Mouse (Mus musculus): ENCODE measurements around the gene Ackr2. TPM values are rescaled to one million over a fixed set of nuclear protein-coding genes. Genes with fewer than 3 reads are reported as not detected.

Gene Ackr2
- total RNA-seq, 1 experiment from 2014 or later: not detected

- ATAC-seq (replicated peaks in 1 of 2; ENCODE audit: insufficient read depth in 1 of 2, low FRiP score in 2 of 2, low TSS enrichment in 1 of 2, low read depth in 1 of 2, poor library complexity in 2 of 2, severe bottlenecking in 2 of 2): no peak
Measured at GRCm38 (mm10) chr9:121936952-121937351, 38.8 kb downstream of the Ackr2 start.

GRCm38 (mm10) chr9:121937451-121937864, 39.3 kb downstream of the Ackr2 start:
- peak; percentile 25 to 32; a peak in 1 of 4 replicates for ATAC-seq (replicated peaks in 1 of 2; ENCODE audit: insufficient read depth in 1 of 2, low FRiP score in 2 of 2, low TSS enrichment in 1 of 2, low read depth in 1 of 2, poor library complexity in 2 of 2, severe bottlenecking in 2 of 2)

DNA sequence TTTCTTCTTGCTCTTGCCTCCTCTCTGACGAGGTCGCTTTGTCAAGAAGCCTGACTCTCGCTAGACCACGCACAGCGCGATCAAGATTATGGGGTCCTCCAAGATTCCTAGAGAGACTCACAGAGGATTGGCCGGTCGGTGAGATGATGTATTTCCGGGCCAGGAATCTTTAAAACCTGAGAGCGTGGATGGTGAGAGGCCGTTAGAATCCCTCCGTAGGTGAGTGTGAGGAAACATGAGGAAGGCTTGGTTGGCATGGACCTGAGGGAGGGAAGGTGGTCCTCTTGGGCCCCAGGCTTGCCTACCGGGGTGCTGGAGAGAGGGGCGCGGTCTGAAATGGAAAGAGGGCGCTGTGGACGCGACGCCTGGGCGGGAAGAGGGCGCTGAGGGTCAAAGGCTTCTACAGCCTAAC, 39.8 kb downstream of the Ackr2 start:
- peak; percentile 39 to 58; a peak in 3 of 4 replicates for ATAC-seq (replicated peaks in 1 of 2; ENCODE audit: insufficient read depth in 1 of 2, low FRiP score in 2 of 2, low TSS enrichment in 1 of 2, low read depth in 1 of 2, poor library complexity in 2 of 2, severe bottlenecking in 2 of 2)

DNA sequence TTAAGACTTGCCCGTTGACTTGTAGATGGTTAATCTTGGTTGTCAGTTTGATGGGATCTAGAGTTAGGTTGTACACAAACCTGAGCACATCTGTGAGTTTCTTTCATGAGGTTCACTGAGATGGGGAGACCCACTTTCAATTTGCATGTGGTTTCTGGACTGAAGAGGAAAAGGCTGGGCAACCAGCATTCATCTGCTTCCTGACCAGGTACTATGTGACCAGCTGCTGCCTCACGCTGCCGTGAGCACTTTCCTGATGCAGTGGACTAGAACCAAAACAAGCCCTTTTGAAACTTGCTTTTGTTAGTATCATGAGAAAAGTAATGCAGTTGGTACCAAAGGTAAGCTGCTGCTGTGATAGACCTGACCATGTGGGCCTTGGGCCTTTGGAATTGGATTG, 44.9 kb downstream of the Ackr2 start:
- ATAC-seq (replicated peaks in 1 of 2; ENCODE audit: insufficient read depth in 1 of 2, low FRiP score in 2 of 2, low TSS enrichment in 1 of 2, low read depth in 1 of 2, poor library complexity in 2 of 2, severe bottlenecking in 2 of 2): peak; percentile 53 to 58; a peak in 3 of 4 replicates

DNA sequence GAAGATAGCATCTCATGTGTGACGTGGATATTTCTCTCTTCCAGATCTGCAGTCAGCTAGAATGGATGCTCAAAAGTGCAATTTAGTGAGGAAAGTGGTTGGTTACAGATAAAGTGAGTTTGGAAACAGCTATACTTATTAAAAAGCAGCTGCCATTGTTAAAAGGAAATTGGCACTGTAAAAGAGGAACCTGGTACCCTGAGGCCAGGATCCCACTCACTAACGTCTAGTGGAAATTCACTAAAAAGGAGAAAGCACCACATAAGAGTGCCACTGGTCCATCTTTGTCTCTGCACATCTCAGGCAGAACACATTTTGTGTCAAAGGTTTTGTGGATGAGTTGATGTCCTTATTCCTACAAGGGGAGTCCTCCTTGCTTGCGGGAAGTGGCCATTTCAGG, 45.5 kb downstream of the Ackr2 start:
- peak in 1 of 2 experiments; percentile 59; a peak in 2 of 4 replicates for ATAC-seq (replicated peaks in 1 of 2; ENCODE audit: insufficient read depth in 1 of 2, low FRiP score in 2 of 2, low TSS enrichment in 1 of 2, low read depth in 1 of 2, poor library complexity in 2 of 2, severe bottlenecking in 2 of 2)

- 0 out of 4 replicates have a peak, but pooled peaks of 1 of the 2 experiments have one; percentile 28 for ATAC-seq (replicated peaks in 1 of 2; ENCODE audit: insufficient read depth in 1 of 2, low FRiP score in 2 of 2, low TSS enrichment in 1 of 2, low read depth in 1 of 2, poor library complexity in 2 of 2, severe bottlenecking in 2 of 2)
Measured at GRCm38 (mm10) chr9:121947784-121948183, 49.6 kb downstream of the Ackr2 start.

DNA sequence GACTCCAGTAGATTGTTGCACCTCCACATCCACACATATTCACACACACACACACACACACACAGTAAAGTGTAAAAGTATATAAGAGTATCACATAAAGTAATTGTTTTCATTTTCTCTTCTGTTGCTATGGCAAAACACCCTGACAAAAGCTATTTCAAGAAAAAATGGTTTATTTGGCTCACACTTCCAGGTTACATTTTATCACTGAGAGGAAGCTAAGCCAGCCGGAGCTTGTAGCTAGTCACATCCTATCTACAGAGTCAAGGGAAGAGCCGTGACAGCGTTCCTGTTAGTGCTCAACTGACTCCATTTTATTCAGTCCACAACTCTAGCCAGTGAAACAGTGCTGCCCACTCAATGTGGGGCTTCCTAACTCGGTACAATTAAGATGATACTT, 50.3 kb downstream of the Ackr2 start:
- no peak for ATAC-seq (replicated peaks in 1 of 2; ENCODE audit: insufficient read depth in 1 of 2, low FRiP score in 2 of 2, low TSS enrichment in 1 of 2, low read depth in 1 of 2, poor library complexity in 2 of 2, severe bottlenecking in 2 of 2)

DNA sequence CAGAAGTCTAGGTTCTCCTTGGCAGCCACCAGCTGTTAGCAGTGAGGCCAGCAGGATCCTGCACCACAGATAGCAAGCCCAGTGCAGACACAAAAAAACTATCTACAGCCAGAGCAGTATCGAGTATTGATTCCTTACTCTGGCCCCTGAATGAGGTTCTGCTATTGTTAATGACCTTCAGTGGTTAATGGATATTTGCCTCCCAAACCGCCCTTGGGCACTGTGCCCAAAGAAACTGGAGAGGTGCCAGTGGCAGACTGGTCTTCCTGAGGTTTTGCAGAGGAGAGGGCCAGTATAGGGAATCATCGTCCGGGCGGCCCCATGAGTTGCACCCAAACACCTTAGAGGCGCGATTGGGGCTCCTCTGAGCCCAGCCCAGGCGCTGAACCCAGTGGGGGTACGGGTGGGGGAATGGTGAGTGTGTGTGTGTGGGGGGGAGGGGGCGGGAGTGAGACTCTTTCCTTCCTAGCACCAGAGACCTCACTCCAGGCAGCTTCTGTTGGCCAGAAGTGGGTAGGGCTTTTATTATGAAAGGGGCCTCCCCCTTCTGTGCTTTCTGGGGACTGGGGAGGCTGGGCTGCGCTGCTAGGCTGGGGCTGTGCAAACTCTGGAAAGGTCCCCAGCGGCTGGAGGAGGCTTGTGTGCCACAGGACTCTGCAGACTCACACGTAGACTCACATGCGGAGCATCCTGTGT, 52.4 kb downstream of the Ackr2 start, which contains the start of gene Fam198a:
Fam198a (plus strand) TSS at position 571 of the 696 bp plus-strand sequence.
- ATAC-seq (replicated peaks in 1 of 2; ENCODE audit: insufficient read depth in 1 of 2, low FRiP score in 2 of 2, low TSS enrichment in 1 of 2, low read depth in 1 of 2, poor library complexity in 2 of 2, severe bottlenecking in 2 of 2): peak; percentile 73 to 83

GRCm38 (mm10) chr9:121951114-121951423, 52.9 kb downstream of the Ackr2 start:
- ATAC-seq (replicated peaks in 1 of 2; ENCODE audit: insufficient read depth in 1 of 2, low FRiP score in 2 of 2, low TSS enrichment in 1 of 2, low read depth in 1 of 2, poor library complexity in 2 of 2, severe bottlenecking in 2 of 2): peak in 1 of 2 experiments; percentile 37; a peak in 1 of 4 replicates

- no peak for ATAC-seq (replicated peaks in 1 of 2; ENCODE audit: insufficient read depth in 1 of 2, low FRiP score in 2 of 2, low TSS enrichment in 1 of 2, low read depth in 1 of 2, poor library complexity in 2 of 2, severe bottlenecking in 2 of 2)
Measured at GRCm38 (mm10) chr9:121952596-121952995, 54.4 kb downstream of the Ackr2 start.

GRCm38 (mm10) chr9:121959966-121960635, 61.9 kb downstream of the Ackr2 start:
- ATAC-seq (replicated peaks in 1 of 2; ENCODE audit: insufficient read depth in 1 of 2, low FRiP score in 2 of 2, low TSS enrichment in 1 of 2, low read depth in 1 of 2, poor library complexity in 2 of 2, severe bottlenecking in 2 of 2): no peak

Other genes with a start within 250 kb of the Ackr2 start
- gene Sec22c, start 192.9 kb upstream of the Ackr2 start, total RNA-seq (2017): 4.3 and 4.4 TPM in 2 replicates
- 27.1 and 30.0 TPM in 2 replicates for gene Ss18l2, start 188.0 kb upstream of the Ackr2 start, total RNA-seq (2017)
- 155 and 156 TPM in 2 replicates for gene Nktr, start 179.2 kb upstream of the Ackr2 start, total RNA-seq (2017)
- 2.8 and 3.0 TPM in 2 replicates for gene Zfp651, start 139.0 kb upstream of the Ackr2 start, total RNA-seq (2017)
- gene Klhl40, start 120.7 kb upstream of the Ackr2 start, total RNA-seq (2017): not detected in 2 replicates
- gene Hhatl, start 105.8 kb upstream of the Ackr2 start, total RNA-seq (2017): not detected in 2 replicates
- gene Ccdc13, start 58.9 kb upstream of the Ackr2 start, total RNA-seq (2017): 0.50 TPM in 1 of 2 replicates, not detected in the other
- 15.9 and 26.9 TPM in 2 replicates for gene Higd1a, start 40.0 kb upstream of the Ackr2 start, total RNA-seq (2017)
- gene Cyp8b1, start 17.9 kb downstream of the Ackr2 start, total RNA-seq (2017): not detected in 2 replicates
- gene Fam198a, start 52.6 kb downstream of the Ackr2 start, total RNA-seq (2017): 0.38 TPM in 1 of 2 replicates, not detected in the other
- gene Pomgnt2, start 98.8 kb downstream of the Ackr2 start, total RNA-seq (2017): 10.9 and 17.5 TPM in 2 replicates
- gene Snrk, start 218.9 kb downstream of the Ackr2 start, total RNA-seq (2017): 34.8 and 36.1 TPM in 2 replicates

All from hematopoietic stem cell, adult 5-6 weeks (primary cell).